Mouse (Mus musculus): ENCODE measurements around the gene Cbx7.

Cbx7 gene

DNA sequence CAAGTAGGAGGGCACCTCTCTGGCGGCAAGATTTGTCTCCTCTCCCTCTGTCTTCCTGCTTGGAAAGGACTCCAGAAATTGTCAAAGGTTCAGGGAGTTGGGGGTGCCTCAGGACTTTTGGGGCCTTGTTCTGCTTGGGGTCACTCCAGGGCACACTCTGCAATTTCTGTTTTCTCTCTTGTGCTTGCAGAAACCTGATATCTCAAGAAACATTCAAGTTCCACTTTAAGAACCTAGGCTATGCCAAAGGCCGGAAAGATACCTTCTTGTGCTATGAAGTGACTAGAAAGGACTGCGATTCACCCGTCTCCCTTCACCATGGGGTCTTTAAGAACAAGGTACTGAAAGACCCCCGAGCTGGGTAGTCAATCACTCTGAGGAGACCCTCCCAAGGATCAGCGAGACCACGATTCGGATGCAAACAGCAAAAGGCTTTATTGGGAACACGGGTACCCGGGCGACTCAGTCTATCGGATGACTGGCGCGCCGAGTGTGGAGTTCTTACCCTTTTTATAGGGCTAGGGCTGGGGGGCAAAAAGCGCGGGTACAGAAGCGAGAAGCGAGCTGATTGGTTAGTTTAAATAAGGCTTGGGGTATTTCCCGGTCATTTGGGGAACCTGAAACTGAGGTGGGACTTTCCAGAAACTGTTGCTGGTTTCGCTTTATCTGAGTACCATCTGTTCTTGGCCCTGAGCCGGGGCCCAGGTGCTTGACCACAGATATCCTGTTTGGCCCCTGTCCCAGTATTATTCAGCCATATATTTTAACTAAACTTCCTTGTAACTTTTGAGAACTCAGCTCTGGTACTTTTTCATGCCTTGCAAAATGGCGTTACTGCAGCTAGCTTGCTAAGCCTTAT lies 75.5 kb downstream of the Cbx7 start:
- peak in 1 of 2 experiments; percentile 14 for DNase-seq (ENCODE audit: low spot score in 2 of 2)

GRCm38 (mm10) chr15:79894343-79894742 lies 76.6 kb downstream of the Cbx7 start:
- no peak for DNase-seq (ENCODE audit: low spot score in 2 of 2)

DNA sequence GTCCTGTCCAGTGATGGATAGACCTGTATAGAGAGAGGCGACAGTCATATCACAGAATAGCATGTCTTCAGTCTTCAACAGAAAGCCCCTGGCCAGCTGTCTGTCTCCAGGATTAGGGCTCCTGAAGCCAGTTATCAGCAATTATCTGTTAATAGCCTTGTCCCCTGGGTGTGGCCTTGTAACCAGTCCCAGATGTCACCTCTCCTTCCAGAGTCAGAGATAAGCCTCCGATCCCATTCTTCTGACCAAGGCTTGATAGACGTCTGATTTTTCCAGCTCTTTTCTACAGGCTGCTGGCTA lies 77.1 kb downstream of the Cbx7 start:
- no peak for DNase-seq (ENCODE audit: low spot score in 2 of 2)

DNA sequence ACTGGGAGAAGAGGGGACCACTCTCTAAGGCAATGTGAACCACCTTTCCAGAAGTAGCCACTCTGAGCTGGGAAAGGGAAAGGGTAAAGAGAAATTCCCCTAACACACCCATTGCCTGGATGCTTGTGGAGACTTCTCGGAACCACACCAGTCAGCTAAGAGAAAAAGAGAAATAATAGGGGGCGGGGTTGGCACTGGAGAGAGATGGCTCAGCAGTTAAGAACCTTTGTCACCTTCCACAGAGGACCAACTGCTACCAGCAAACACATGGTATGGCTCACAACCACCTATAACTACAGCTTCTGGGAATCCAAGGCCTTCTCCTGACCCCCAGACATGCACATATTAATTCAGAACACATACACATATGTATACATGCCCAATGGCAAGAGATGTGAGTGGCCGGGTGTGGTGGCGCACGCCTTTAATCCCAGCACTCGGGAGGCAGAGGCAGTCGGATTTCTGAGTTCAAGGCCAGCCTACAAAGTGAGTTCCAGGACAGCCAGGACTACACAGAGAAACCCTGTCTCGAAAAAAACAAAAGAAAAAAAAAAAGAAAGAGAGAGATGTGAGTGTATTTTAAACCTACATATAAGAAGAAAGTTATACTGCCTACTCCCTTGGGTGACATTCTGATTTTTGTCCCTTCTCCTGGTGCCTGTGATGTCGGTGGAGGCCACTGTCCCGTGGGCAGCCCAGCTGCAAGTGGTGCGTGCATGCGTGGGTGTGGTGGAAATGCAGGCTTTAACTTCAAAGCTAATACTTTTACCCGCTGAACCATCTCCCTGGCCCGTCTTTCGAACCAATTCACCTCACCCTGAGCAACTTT lies 77.7 kb downstream of the Cbx7 start:
- DNase-seq (ENCODE audit: low spot score in 2 of 2): peak; percentile 50 to 52

- peak; percentile 78 to 82 for DNase-seq (ENCODE audit: low spot score in 2 of 2)
Observed at GRCm38 (mm10) chr15:79892213-79892541, 78.7 kb downstream of the Cbx7 start.

- DNase-seq (ENCODE audit: low spot score in 2 of 2): peak; percentile 79 to 93
Observed at GRCm38 (mm10) chr15:79891436-79892212, 79.3 kb downstream of the Cbx7 start, which contains the start of gene Apobec3. Gene Apobec3, plus strand, starts transcription at chr15:79891659.

- no peak for DNase-seq (ENCODE audit: low spot score in 2 of 2)
Observed at GRCm38 (mm10) chr15:79884820-79885219, 86.1 kb downstream of the Cbx7 start.

DNA sequence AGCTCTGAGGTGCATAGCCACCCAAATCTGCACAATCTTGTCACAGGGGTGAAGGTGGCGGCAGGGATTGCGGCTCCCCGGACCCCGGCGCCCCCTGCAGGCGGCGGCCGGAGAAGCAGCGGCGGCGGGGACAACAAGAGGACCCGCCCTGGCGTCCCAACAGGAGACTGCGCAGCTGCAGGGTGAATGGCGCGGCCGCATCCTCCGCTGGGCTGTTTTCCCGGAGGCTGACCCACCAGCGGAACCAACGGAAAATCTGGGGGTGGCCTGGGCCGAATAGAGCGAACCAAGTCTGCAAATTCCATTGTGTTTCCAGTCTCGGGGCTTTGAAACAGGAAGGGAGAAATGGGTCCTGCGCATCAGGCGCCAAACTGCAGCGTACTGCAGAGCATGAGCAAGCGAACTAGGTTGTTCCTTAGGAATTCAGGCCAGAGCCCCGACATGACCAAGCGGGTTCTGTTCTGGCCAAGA lies 87.5 kb downstream of the Cbx7 start:
- peak; percentile 84 to 92 for DNase-seq (ENCODE audit: low spot score in 2 of 2)

GRCm38 (mm10) chr15:79882623-79883267 lies 88.2 kb downstream of the Cbx7 start:
- DNase-seq (ENCODE audit: low spot score in 2 of 2): no peak

- DNase-seq (ENCODE audit: low spot score in 2 of 2): no peak
Observed at GRCm38 (mm10) chr15:79880477-79880876, 90.4 kb downstream of the Cbx7 start.

- no peak for DNase-seq (ENCODE audit: low spot score in 2 of 2)
Observed at GRCm38 (mm10) chr15:79879319-79879718, 91.6 kb downstream of the Cbx7 start.

GRCm38 (mm10) chr15:79878725-79879136 lies 92.2 kb downstream of the Cbx7 start:
- no peak for DNase-seq (ENCODE audit: low spot score in 2 of 2)

- no peak for DNase-seq (ENCODE audit: low spot score in 2 of 2)
Observed at GRCm38 (mm10) chr15:79875261-79875995, 95.5 kb downstream of the Cbx7 start.

GRCm38 (mm10) chr15:79873995-79874394 lies 96.9 kb downstream of the Cbx7 start:
- no peak for DNase-seq (ENCODE audit: low spot score in 2 of 2)

GRCm38 (mm10) chr15:79873545-79873944 lies 97.4 kb downstream of the Cbx7 start:
- no peak for DNase-seq (ENCODE audit: low spot score in 2 of 2)

DNA sequence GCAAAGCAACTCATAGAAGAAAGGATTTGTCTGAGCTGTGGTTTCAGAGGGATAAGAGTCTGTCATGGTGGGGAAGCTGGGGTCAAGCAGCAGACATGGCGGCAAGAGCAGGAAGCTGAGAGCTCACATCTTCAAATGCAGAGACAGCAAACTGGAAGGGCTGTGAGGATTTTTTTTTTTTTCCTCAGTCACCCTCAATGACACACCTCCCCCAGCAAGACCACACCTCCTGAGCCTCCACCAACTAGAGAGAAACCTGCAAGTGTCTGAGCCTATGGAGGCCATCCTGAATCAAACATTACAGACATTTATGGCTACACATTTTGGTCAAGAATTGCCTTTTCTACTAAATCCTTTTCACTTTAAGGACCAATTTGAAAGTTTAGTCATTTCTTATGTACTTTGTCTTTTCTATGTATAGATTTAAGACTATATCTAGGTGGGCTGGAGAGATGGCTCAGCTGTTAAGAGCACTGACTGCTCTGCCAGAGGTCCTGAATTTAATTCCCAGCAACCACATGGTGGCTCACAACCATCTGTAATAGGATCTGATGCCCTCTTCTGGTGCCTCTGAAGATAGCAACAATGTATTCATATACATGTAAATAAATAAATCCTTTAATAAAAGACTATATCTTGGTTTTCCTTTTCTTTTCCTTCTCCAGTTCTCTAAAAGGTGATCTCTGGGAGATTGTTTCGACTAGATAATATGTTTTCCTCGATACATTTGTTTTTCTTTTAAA lies 103.5 kb downstream of the Cbx7 start:
- DNase-seq (ENCODE audit: low spot score in 2 of 2): no peak
